Mouse (Mus musculus): ENCODE results near the gene Kifc1. TPM values are rescaled to one million over a fixed set of nuclear protein-coding genes. Genes with fewer than 3 reads are reported as not detected.

Kifc1 gene
- polyA plus RNA-seq, 1 experiment, result 25.8 TPM

- Histone ChIP-seq H3K36me3 (ENCODE audit: control insufficient read depth) (peaks cover 64% of the 10 kb centered on the region), H3K4me1 (ENCODE audit: control insufficient read depth) (peaks cover 19% of the 10 kb centered on the region), H3K27me3 (ENCODE audit: control insufficient read depth) (no peaks in the 10 kb centered on the region), H3K4me3 (replicated peaks) (no peak overlapping the region), H3K9me3 (ENCODE audit: control insufficient read depth, low read length) (no peaks in the 10 kb centered on the region)
- TF ChIP-seq TAL1 (IDR thresholded peaks at IDR 0.05; ENCODE audit: low read length) (no peak), GATA1 (IDR thresholded peaks at IDR 0.05; ENCODE audit: low read length) (no peak)
These were observed 61.6 kb downstream of the Kifc1 start for GRCm38 (mm10) chr17:33828892-33829291.

DNA sequence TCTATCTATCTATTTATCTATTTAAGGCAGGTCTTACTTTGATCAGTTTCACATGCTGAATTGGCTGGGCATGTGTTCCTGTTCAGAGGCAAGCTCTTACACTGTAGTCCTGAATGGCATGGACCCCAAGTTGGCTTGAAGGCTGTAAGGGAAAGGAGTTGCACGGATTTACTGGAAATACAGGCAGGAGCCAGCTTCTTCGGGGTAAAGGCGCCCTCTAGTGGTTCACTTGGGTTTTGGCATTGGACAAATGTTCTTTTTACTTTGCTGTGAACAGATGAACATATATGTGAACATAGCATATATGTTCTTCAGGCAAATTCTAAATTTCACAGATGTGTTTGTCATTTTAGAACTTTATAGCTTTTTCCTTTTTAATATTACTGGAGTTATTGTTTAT, 63.6 kb downstream of the Kifc1 start:
- Histone ChIP-seq H3K4me3 (replicated peaks) (no peak overlapping the region), H3K36me3 (ENCODE audit: control insufficient read depth) (peaks cover 67% of the 10 kb centered on the region), H3K9me3 (ENCODE audit: control insufficient read depth, low read length) (no peaks in the 10 kb centered on the region), H3K27me3 (ENCODE audit: control insufficient read depth) (no peaks in the 10 kb centered on the region), H3K4me1 (ENCODE audit: control insufficient read depth) (peaks cover 39% of the 10 kb centered on the region)
- TF ChIP-seq GATA1 (IDR thresholded peaks at IDR 0.05; ENCODE audit: low read length) (no peak), TAL1 (IDR thresholded peaks at IDR 0.05; ENCODE audit: low read length) (no peak)

Other genes starting within 250 kb of the Kifc1 start
- gene Hnrnpm, start 203.8 kb downstream of the Kifc1 start, polyA plus RNA-seq (2012), result 33.0 and 43.0 TPM in 2 replicates
- 80.5 and 112 TPM in 2 replicates for gene March2, start 172.0 kb downstream of the Kifc1 start, polyA plus RNA-seq (2012)
- 26.5 and 41.4 TPM in 2 replicates for gene Rab11b, start 130.1 kb downstream of the Kifc1 start, polyA plus RNA-seq (2012)
- 0.07 TPM in 1 of 2 replicates, not detected in the other for gene Angptl4, start 108.8 kb downstream of the Kifc1 start, polyA plus RNA-seq (2012)
- gene Kank3, start 80.1 kb downstream of the Kifc1 start, polyA plus RNA-seq (2012), result 0.03 TPM in 2 replicates
- 366 and 664 TPM in 2 replicates for gene Rps28, start 66.1 kb downstream of the Kifc1 start, polyA plus RNA-seq (2012)
- 125 and 152 TPM in 2 replicates for gene Ndufa7, start 66.1 kb downstream of the Kifc1 start, polyA plus RNA-seq (2012)
- gene Cd320, start 47.6 kb downstream of the Kifc1 start, polyA plus RNA-seq (2012), result 0.26 and 0.86 TPM in 2 replicates
- not detected in 2 replicates for gene Gm7029, start 16.8 kb downstream of the Kifc1 start, polyA plus RNA-seq (2012)
- gene Platr17, start 14.5 kb upstream of the Kifc1 start, polyA plus RNA-seq (2012), result 0.08 TPM in 1 of 2 replicates, not detected in the other
- 1.4 TPM in 2 replicates for gene Daxx, start 18.8 kb upstream of the Kifc1 start, polyA plus RNA-seq (2012)
- 14.7 and 21.8 TPM in 2 replicates for gene Tapbp, start 25.2 kb upstream of the Kifc1 start, polyA plus RNA-seq (2012)
- 5.6 and 5.7 TPM in 2 replicates for gene Zbtb22, start 25.2 kb upstream of the Kifc1 start, polyA plus RNA-seq (2012)
- 3.1 and 3.5 TPM in 2 replicates for gene Rgl2, start 38.9 kb upstream of the Kifc1 start, polyA plus RNA-seq (2012)
- gene Pfdn6, start 49.7 kb upstream of the Kifc1 start, polyA plus RNA-seq (2012), result 48.7 and 66.5 TPM in 2 replicates
- gene Wdr46, start 50.0 kb upstream of the Kifc1 start, polyA plus RNA-seq (2012), result 6.0 and 6.7 TPM in 2 replicates
- 0.21 and 0.45 TPM in 2 replicates for gene B3galt4, start 60.8 kb upstream of the Kifc1 start, polyA plus RNA-seq (2012)
- gene Vps52, start 65.2 kb upstream of the Kifc1 start, polyA plus RNA-seq (2012), result 10.1 and 11.6 TPM in 2 replicates
- 11.8 and 13.8 TPM in 2 replicates for gene Rps18, start 65.3 kb upstream of the Kifc1 start, polyA plus RNA-seq (2012)
- 0.91 and 0.94 TPM in 2 replicates for gene H2-K1, start 109.7 kb upstream of the Kifc1 start, polyA plus RNA-seq (2012)
- gene Ring1, start 134.0 kb upstream of the Kifc1 start, polyA plus RNA-seq (2012), result 1.8 and 2.5 TPM in 2 replicates
- 1.4 TPM in 2 replicates for gene H2-Ke6, start 137.4 kb upstream of the Kifc1 start, polyA plus RNA-seq (2012)
- 3.5 TPM in 2 replicates for gene Slc39a7, start 141.0 kb upstream of the Kifc1 start, polyA plus RNA-seq (2012)
- gene Rxrb, start 141.2 kb upstream of the Kifc1 start, polyA plus RNA-seq (2012), result 10.1 and 11.3 TPM in 2 replicates
- 0.45 and 0.56 TPM in 2 replicates for gene Col11a2, start 148.8 kb upstream of the Kifc1 start, polyA plus RNA-seq (2012)
- gene H2-Oa, start 201.7 kb upstream of the Kifc1 start, polyA plus RNA-seq (2012), result 0.04 and 0.14 TPM in 2 replicates
- gene H2-DMa, start 228.9 kb upstream of the Kifc1 start, polyA plus RNA-seq (2012), result 0.46 and 1.0 TPM in 2 replicates
- gene Brd2, start 232.0 kb upstream of the Kifc1 start, polyA plus RNA-seq (2012), result 28.3 and 30.4 TPM in 2 replicates

Data from erythroblast, embryonic 14.5 days (primary cell).